Mouse (Mus musculus) limb, embryonic 13.5 days (tissue): ENCODE results near the gene Armh1. TPM values are rescaled to one million over a fixed set of nuclear protein-coding genes. Genes with fewer than 3 reads are reported as not detected.
"Not testable (repeated sequence)": the region's sequence is repeated elsewhere in the genome, so short reads cannot be mapped to it uniquely, and the experiment has no call there.

Experiments used
- ATAC-seq: fragments of 200-750 bp; cut with Nextera tagmentation; 2 replicates; pipeline ENCODE4 v1.8.0; 2017; ENCODE audit warnings: low read depth, moderate number of reproducible peaks, moderate TSS enrichment; ENCODE audit not compliant: low FRiP score
- H3K27ac ChIP-seq: fragments of 300-500 bp; sonication (generic); 2 replicates; pipeline ENCODE4 v1.5.1; 2015; ENCODE audit warnings: inconsistent platforms, mild to moderate bottlenecking, moderate library complexity
- H3K27me3 ChIP-seq: fragments of 300-500 bp; sonication (generic); 2 replicates; pipeline ENCODE4 v1.6.1; 2015; ENCODE audit warnings: mild to moderate bottlenecking, inconsistent platforms
- H3K36me3 ChIP-seq: fragments of 300-500 bp; sonication (generic); 2 replicates; pipeline ENCODE4 v1.6.1; 2015; ENCODE audit warnings: inconsistent platforms, mild to moderate bottlenecking, moderate library complexity
- H3K4me1 ChIP-seq: fragments of 300-500 bp; sonication (generic); 2 replicates; pipeline ENCODE4 v1.6.1; 2015; ENCODE audit warnings: inconsistent platforms
- H3K4me2 ChIP-seq: fragments of 300-500 bp; sonication (generic); replicated peaks from 2 replicates; pipeline ENCODE4 v1.6.1; 2015; ENCODE audit warnings: inconsistent platforms, mild to moderate bottlenecking, moderate library complexity
- H3K4me3 ChIP-seq: fragments of 300-500 bp; sonication (generic); 2 replicates; pipeline ENCODE4 v1.5.1; 2015; ENCODE audit warnings: moderate library complexity, mild to moderate bottlenecking, inconsistent platforms
- H3K9ac ChIP-seq: fragments of 300-500 bp; sonication (generic); 2 replicates; pipeline ENCODE4 v1.6.1; 2015; ENCODE audit warnings: mild to moderate bottlenecking, inconsistent platforms
- H3K9me3 ChIP-seq: fragments of 300-500 bp; sonication (generic); 2 replicates; pipeline ENCODE4 v1.6.1; 2016; ENCODE audit warnings: inconsistent platforms
- WGBS: fragments of 180-500 bp; shearing (Covaris S2); methylation state at CpG from one replicate; pipeline ENCODE4 v1.1.7; 2015; 5-methylcytosine and 5-hydroxymethylcytosine counted together
- polyA plus RNA-seq: library from polyadenylated mRNA; unstranded; fragments of >200 nt; fragmentation: Nextera tagmentation; extraction: Ambion mirVana; gene quantifications from 2 replicates; pipeline ENCODE4 v1.2.1, GENCODE M21; 2015

Armh1 gene
- polyA plus RNA-seq, 1 experiment from 2014 or later: 0.53 TPM

- Histone ChIP-seq H3K27me3 (no peaks in the 10 kb centered on the region), H3K9ac (no peak overlapping the region), H3K4me2 (no peak overlapping the region), H3K36me3 (no peaks in the 10 kb centered on the region), H3K4me1 (no peaks in the 10 kb centered on the region), H3K9me3 (no peaks in the 10 kb centered on the region), H3K27ac (no peak overlapping the region), H3K4me3 (no peak overlapping the region)
- WGBS: 5% methylated on average over 20 of the region's 20 CpGs
- no peak; the same call in 1 of the 2 replicates for ATAC-seq
These were observed 41.5 kb downstream of the Armh1 start for GRCm38 (mm10) chr4:117210147-117211074.

GRCm38 (mm10) chr4:117209592-117209991, 42.3 kb downstream of the Armh1 start:
- Histone ChIP-seq H3K4me2 (no peak overlapping the region), H3K27ac (no peak overlapping the region), H3K4me3 (no peak overlapping the region), H3K27me3 (no peaks in the 10 kb centered on the region), H3K9ac (no peak overlapping the region), H3K4me1 (no peaks in the 10 kb centered on the region), H3K9me3 (no peaks in the 10 kb centered on the region), H3K36me3 (no peaks in the 10 kb centered on the region)
- 79% methylated on average over 6 of the region's 6 CpGs for WGBS
- ATAC-seq: no peak

- Histone ChIP-seq H3K27me3 (no peaks in the 10 kb centered on the region), H3K4me3 (no peak overlapping the region), H3K27ac (peak overlapping the region; percentile 79), H3K36me3 (no peaks in the 10 kb centered on the region), H3K9me3 (no peaks in the 10 kb centered on the region), H3K4me2 (peak overlapping the region; percentile 60), H3K4me1 (no peaks in the 10 kb centered on the region), H3K9ac (no peak overlapping the region)
- ATAC-seq: no peak; the same call in 1 of the 2 replicates
- WGBS: 65% methylated on average over 4 of the region's 4 CpGs
These were observed 49.0 kb downstream of the Armh1 start for GRCm38 (mm10) chr4:117202992-117203354.

GRCm38 (mm10) chr4:117202046-117202991, 49.6 kb downstream of the Armh1 start:
- H3K4me1 ChIP-seq: no peaks in the 10 kb centered on the region
- peak overlapping the region; percentile 40 for H3K9ac ChIP-seq
- H3K27ac ChIP-seq: peak overlapping the region; percentile 79
- H3K27me3 ChIP-seq: no peaks in the 10 kb centered on the region
- no peaks in the 10 kb centered on the region for H3K9me3 ChIP-seq
- peak overlapping the region; percentile 36 for H3K4me3 ChIP-seq
- ATAC-seq: peak; percentile 89
- H3K36me3 ChIP-seq: no peaks in the 10 kb centered on the region
- H3K4me2 ChIP-seq: peak overlapping the region; percentile 60
- WGBS: 1% methylated on average over 25 of the region's 25 CpGs

GRCm38 (mm10) chr4:117191804-117192203, 60.1 kb downstream of the Armh1 start:
- Histone ChIP-seq H3K4me1 (0 out of 2 replicates have a peak, but pooled peaks cover 4% of the 10 kb centered on the region), H3K27me3 (no peaks in the 10 kb centered on the region)
- 95% methylated on average over 14 of the region's 14 CpGs for WGBS

GRCm38 (mm10) chr4:117190660-117191059, 61.3 kb downstream of the Armh1 start:
- Histone ChIP-seq H3K4me1 (0 out of 2 replicates have a peak, but pooled peaks cover 4% of the 10 kb centered on the region), H3K27ac (peak overlapping the region; percentile 81), H3K36me3 (no peaks in the 10 kb centered on the region), H3K4me2 (no peak overlapping the region), H3K9ac (0 out of 2 replicates have a peak overlapping the region, but pooled peaks have one; percentile 25), H3K4me3 (no peak overlapping the region), H3K9me3 (no peaks in the 10 kb centered on the region), H3K27me3 (no peaks in the 10 kb centered on the region)
- 58% methylated on average over 7 of the region's 7 CpGs for WGBS
- no peak for ATAC-seq

More at GRCm38 (mm10) chr4:117191804-117192203, 60.1 kb downstream of the Armh1 start:
- Histone ChIP-seq H3K4me2 (no peak overlapping the region), H3K9me3 (no peaks in the 10 kb centered on the region), H3K36me3 (no peaks in the 10 kb centered on the region), H3K4me3 (no peak overlapping the region), H3K27ac (no peak overlapping the region), H3K9ac (no peak overlapping the region)
- ATAC-seq: no peak

- peak overlapping the region; percentile 81 for H3K27ac ChIP-seq
- WGBS: under 1% methylated on average over 9 of the region's 9 CpGs
- H3K4me2 ChIP-seq: peak overlapping the region; percentile 57
These were observed 61.9 kb downstream of the Armh1 start for GRCm38 (mm10) chr4:117189856-117190543.

GRCm38 (mm10) chr4:117189382-117189855, 62.5 kb downstream of the Armh1 start:
- WGBS: 1% methylated on average over 16 of the region's 16 CpGs
- peak overlapping the region; percentile 62 for H3K9ac ChIP-seq
- peak; percentile 54; the same call in 1 of the 2 replicates for ATAC-seq
- H3K27ac ChIP-seq: peak overlapping the region; percentile 81
- H3K9me3 ChIP-seq: no peaks in the 10 kb centered on the region
- no peaks in the 10 kb centered on the region for H3K36me3 ChIP-seq
- no peaks in the 10 kb centered on the region for H3K27me3 ChIP-seq
- H3K4me2 ChIP-seq: peak overlapping the region; percentile 57
- H3K4me3 ChIP-seq: peak overlapping the region; percentile 43
- 0 out of 2 replicates have a peak, but pooled peaks cover 4% of the 10 kb centered on the region for H3K4me1 ChIP-seq

More at GRCm38 (mm10) chr4:117189856-117190543, 61.9 kb downstream of the Armh1 start:
- Histone ChIP-seq H3K9me3 (no peaks in the 10 kb centered on the region), H3K27me3 (no peaks in the 10 kb centered on the region), H3K36me3 (no peaks in the 10 kb centered on the region), H3K9ac (peak overlapping the region; percentile 62), H3K4me3 (peak overlapping the region; percentile 43), H3K4me1 (0 out of 2 replicates have a peak, but pooled peaks cover 4% of the 10 kb centered on the region)
- ATAC-seq: peak; percentile 89

- Histone ChIP-seq H3K36me3 (no peaks in the 10 kb centered on the region), H3K4me3 (peak overlapping the region; percentile 43), H3K9me3 (no peaks in the 10 kb centered on the region), H3K9ac (peak overlapping the region; percentile 62), H3K4me2 (peak overlapping the region; percentile 57), H3K27ac (peak overlapping the region; percentile 81), H3K4me1 (0 out of 2 replicates have a peak, but pooled peaks cover 4% of the 10 kb centered on the region), H3K27me3 (no peaks in the 10 kb centered on the region)
- no peak for ATAC-seq
- 62% methylated on average over 3 of the region's 3 CpGs for WGBS
These were observed 63.0 kb downstream of the Armh1 start for GRCm38 (mm10) chr4:117188969-117189368.

GRCm38 (mm10) chr4:117182759-117183096, 69.2 kb downstream of the Armh1 start:
- Histone ChIP-seq H3K4me2 (peak overlapping the region; percentile 88), H3K36me3 (peaks cover 23% of the 10 kb centered on the region), H3K9ac (peak overlapping the region; percentile 68), H3K27ac (peak overlapping the region; percentile 48; the same call in 1 of the 2 replicates), H3K4me1 (peaks cover 12% of the 10 kb centered on the region), H3K4me3 (peak overlapping the region; percentile 73)
- peak; percentile 48; the same call in 1 of the 2 replicates for ATAC-seq
- not testable (repeated sequence) for H3K27me3 ChIP-seq, H3K9me3 ChIP-seq
- WGBS: 12% methylated on average over 9 of the region's 9 CpGs
